Mouse (Mus musculus): ENCODE results near the gene Uspl1.

The Uspl1 gene

DNA sequence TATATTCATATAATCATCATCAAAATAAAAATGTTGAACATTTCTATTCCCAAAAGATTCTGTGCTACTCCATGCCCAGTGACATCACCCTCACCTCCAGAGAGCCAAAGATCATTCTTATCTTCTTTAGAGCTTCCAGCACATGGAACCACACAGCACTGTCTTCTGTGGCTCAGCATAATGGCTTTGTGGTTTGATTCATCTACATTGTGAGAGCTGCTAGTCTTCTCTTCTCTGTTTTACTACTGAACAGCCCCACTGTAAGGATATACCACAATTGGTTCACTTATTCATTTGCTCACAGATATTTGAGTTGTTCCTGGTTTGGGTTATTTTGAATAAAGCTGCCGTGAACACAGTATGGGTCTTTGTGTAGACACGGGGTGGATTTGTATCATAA lies 71.4 kb downstream of the Uspl1 start:
- DNase-seq (ENCODE audit: extremely low read depth, low read depth), result no peak

DNA sequence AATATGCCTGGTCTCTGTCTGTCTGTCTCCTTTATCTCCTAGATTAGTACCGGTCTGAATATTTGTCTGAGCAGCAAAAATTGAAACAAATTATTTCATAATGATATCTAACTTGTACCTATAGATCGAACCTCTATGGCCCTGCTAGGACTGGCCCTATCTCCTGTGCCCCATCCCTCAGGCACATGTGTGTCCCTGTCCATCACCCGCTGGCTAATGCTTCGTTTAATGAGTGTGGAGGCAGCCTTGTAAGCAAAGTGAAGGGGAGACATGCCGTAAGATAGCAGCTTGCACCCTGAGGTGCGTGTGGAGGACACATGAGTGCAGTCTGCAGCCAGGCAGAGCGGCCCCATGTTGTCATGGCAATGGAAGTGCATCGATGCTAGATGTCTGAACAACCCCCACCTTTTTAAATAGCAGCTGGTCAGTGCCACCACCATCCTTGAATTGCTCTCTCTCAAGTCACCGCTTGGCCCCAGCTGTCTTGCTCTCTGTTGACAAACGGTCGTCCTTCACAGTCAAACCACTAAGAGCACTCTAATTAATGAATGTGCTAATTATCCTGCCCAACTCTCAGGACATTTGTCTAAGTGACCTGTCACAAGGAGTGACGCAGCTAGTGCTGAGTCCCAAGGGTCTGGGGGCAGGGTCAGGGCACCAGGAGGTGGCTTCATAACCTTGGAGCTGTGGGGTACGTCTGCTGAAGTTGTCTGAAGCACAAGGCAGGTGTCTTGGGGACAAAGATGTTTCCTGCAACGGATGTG lies 73.5 kb downstream of the Uspl1 start:
- DNase-seq (ENCODE audit: extremely low read depth, low read depth), result no peak

GRCm38 (mm10) chr5:149259093-149259492 lies 74.9 kb downstream of the Uspl1 start:
- no peak for DNase-seq (ENCODE audit: extremely low read depth, low read depth)

- no peak for DNase-seq (ENCODE audit: extremely low read depth, low read depth)
Observed at GRCm38 (mm10) chr5:149261449-149261848, 77.3 kb downstream of the Uspl1 start.

DNA sequence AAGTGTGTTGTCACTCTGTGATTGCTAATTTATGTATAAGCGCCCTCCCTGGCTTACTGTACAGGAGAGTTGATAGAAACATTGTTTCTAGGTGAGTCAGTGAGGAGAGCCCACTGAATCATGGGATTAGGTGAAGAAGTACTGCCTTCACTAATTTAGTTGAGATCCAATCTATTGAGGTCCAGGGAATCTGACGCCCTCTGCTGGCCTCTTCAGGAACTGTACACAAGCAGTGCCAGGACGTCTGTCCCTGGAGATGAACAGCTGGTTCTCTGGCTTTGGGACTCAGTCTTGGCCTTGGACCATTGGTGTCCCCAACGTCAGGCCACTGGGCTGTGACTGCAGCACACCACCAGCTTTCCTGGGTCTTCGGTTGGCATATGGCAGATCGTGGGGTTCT lies 77.7 kb downstream of the Uspl1 start:
- DNase-seq (ENCODE audit: extremely low read depth, low read depth), result peak; percentile 48

- DNase-seq (ENCODE audit: extremely low read depth, low read depth), result peak; percentile 82
Observed at GRCm38 (mm10) chr5:149264405-149264804, 80.3 kb downstream of the Uspl1 start, which contains the start of gene Alox5ap. TSS of gene Alox5ap (plus strand) at chr5:149264767.

- peak; percentile 96 for DNase-seq (ENCODE audit: extremely low read depth, low read depth)
Observed at GRCm38 (mm10) chr5:149264878-149265279, 80.7 kb downstream of the Uspl1 start.

Data from MEL-GATA-1-ER (cell line).